Mouse (Mus musculus): Measurements from ENCODE around the gene Trio.

DNA sequence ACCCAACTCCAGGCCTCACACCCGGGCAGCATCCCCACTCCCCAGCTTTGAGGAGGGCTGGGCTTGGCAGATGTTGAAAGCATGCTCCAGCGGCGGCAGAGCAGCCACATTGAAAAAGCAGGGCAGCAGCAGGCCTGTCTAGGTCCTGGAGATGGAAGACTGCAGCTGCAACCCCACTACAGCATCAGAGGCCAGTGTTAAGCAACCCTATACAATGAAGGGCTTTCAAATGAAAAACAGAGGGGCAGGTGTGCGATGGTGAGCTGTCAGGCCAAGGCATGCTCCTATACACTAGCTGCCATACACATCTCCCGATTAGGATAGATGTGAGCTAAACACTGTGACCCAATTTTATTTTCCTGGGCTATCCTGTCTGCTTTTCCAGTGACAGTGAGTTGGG, 265.8 kb downstream of the Trio start:
- TF ChIP-seq CTCF (IDR thresholded peaks at IDR 0.05; ENCODE audit: low read depth, low read length) (no peak), POLR2A (IDR thresholded peaks at IDR 0.05; ENCODE audit: borderline replicate concordance, low read depth, low read length) (no peak)
